ENCODE assay signal across 26 mouse cellular contexts in the genomic region with DNA sequence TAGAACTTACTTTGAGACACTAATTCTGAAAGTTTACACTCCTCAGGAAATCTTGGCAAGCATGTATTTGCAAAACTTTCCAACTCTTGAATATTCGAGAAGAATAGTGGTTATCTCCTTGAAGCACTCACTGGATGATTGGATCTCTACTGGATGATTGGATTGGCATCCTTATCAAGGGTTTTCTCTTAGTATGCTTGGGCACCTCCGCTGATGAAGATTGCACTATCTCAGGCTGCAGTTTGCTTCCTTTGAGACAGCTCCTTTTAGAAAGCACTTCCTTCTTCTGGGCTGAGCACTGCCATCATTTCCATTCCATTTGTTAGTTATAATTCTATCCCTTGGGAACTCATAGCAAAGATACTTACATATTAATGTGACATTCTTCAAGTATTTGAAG.
"Had no signal": no experiment of that assay in that cellular context is flagged by ENCODE, and none has a peak within 500 bp of the region (broad histone marks: within the 10 kb centered on the region; RNA-seq: fewer than 3 reads in every experiment).

No protein-coding gene starts in this region.

- H3K9me3 ChIP-seq: heart, embryonic 10.5 days; hindbrain, embryonic 10.5 days; hindbrain, embryonic 12.5 days; intestine, embryonic 15.5 days; limb, embryonic 13.5 days; limb, embryonic 15.5 days; liver, embryonic 12.5 days had no signal

- H3K27me3 ChIP-seq: heart, embryonic 12.5 days; hindbrain, embryonic 12.5 days; intestine, embryonic 15.5 days; limb, embryonic 13.5 days; limb, embryonic 15.5 days; liver, embryonic 12.5 days had no signal

- H3K36me3 ChIP-seq: heart, embryonic 10.5 days; heart, embryonic 12.5 days; hindbrain, embryonic 10.5 days; hindbrain, embryonic 12.5 days; intestine, embryonic 15.5 days; limb, embryonic 13.5 days; limb, embryonic 15.5 days; liver, embryonic 12.5 days had no signal

- H3K4me1 ChIP-seq: hindbrain, embryonic 10.5 days; hindbrain, embryonic 12.5 days; intestine, embryonic 15.5 days had no signal

- H3K4me3 ChIP-seq: heart, embryonic 10.5 days; heart, embryonic 12.5 days; hindbrain, embryonic 10.5 days; hindbrain, embryonic 12.5 days; intestine, embryonic 15.5 days; layer of hippocampus, adult 2 months; left cerebral cortex, adult 2 months; limb, embryonic 13.5 days; limb, embryonic 15.5 days; liver, embryonic 12.5 days had no signal

- ATAC-seq: hindbrain, embryonic 16.5 days; inflammation-experienced regulatory T-cells, adult 6 months; intestine, embryonic 15.5 days; intestine, postnatal 0 days; liver, embryonic 12.5 days had no signal

- H3K4me2 ChIP-seq: heart, embryonic 12.5 days; hindbrain, embryonic 12.5 days; hindbrain, embryonic 14.5 days; intestine, embryonic 15.5 days; limb, embryonic 13.5 days; limb, embryonic 15.5 days; liver, embryonic 12.5 days had no signal

- H3K9ac ChIP-seq: heart, embryonic 12.5 days; hindbrain, embryonic 12.5 days; hindbrain, embryonic 14.5 days; intestine, embryonic 15.5 days; limb, embryonic 13.5 days; limb, embryonic 15.5 days; liver, embryonic 12.5 days; liver, embryonic 14.5 days had no signal

- H3K27ac ChIP-seq: heart, embryonic 10.5 days; hindbrain, embryonic 10.5 days; hindbrain, embryonic 12.5 days; hindbrain, embryonic 14.5 days; intestine, embryonic 15.5 days; layer of hippocampus, adult 2 months; left cerebral cortex, adult 2 months; limb, embryonic 13.5 days; limb, embryonic 15.5 days; liver, embryonic 12.5 days; liver, embryonic 14.5 days had no signal

- DNase-seq: gastrocnemius, postnatal 14 days; gastrocnemius, postnatal 36 days; heart, adult 18-20 months; heart, postnatal 10 days; heart, postnatal 4 days; kidney, adult 18-20 months; kidney, adult 8-10 months; kidney, postnatal 10 days; kidney, postnatal 25 days; kidney, postnatal 4 days; left cerebral cortex, postnatal 4 days had no signal
